Mouse (Mus musculus) lung, postnatal 25 days (tissue): ENCODE measurements around the gene Fam3b.
A peak's percentile ranks its signal among the peaks of the same experiment; 100 is the strongest.

Source experiments
- DNase-seq: peaks from one replicate; pipeline ENCODE4 v3.0.0; 2022; ENCODE audit warnings: low spot score

Gene Fam3b

DNA sequence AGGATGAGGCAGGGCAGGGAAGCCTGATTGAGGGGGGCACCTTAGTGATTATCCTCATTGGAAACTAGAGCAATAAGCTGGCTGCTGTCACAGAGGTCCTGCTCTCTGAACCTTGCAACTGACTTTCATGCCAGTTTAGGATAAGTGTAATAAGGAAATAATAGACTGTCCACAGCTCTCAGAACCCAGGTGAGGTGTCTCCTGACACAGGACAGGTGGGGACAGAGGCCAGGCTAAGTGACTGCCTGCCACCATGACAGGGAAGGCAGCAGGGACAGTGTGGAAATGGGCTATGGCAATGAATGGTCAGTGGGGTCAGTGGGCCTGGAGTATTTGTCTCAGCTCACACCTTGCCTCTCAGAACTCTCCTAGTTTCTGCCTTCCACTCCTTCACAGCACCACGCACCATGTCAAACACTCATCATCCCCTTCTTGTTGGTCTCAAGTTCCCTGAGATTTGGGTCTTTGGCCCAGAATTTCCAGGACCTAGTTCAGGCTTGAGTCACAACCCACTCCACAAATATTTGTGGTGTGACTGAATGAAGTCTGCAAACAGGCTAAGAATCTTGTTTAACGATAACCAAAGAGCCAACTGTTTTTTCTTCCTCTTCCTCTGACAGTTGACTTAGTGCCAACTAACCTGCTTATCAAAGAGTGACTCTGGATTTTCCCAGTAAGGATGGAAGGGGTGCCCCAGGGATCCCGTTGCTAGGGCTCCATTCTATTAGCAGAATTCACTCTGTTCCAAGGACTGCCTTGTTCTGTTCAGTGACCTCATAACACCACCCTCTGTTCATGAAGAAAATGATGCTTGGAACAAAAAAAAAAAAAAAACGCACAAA is at the start of gene Fam3b:
Gene Fam3b (minus strand): TSS at position 718 of the 842 bp plus-strand sequence.
- DNase-seq, result peak; percentile 34

DNA sequence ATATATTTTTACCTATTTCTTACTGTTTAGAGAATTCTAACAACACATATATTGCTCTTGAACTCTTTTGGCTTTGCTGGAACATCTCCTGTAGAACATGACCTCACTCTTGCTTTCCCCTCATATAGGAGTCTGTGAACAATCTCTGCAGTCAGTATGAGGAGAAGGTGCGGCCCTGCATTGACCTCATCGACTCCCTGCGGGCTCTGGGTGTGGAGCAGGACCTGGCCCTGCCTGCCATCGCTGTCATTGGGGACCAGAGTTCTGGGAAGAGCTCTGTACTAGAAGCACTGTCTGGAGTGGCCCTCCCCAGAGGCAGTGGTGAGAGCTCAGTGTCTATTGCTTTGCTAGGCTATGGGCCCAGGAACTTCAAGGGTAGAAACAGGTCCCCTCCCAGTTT is 29.7 kb upstream of the Fam3b start:
- no peak for DNase-seq

DNA sequence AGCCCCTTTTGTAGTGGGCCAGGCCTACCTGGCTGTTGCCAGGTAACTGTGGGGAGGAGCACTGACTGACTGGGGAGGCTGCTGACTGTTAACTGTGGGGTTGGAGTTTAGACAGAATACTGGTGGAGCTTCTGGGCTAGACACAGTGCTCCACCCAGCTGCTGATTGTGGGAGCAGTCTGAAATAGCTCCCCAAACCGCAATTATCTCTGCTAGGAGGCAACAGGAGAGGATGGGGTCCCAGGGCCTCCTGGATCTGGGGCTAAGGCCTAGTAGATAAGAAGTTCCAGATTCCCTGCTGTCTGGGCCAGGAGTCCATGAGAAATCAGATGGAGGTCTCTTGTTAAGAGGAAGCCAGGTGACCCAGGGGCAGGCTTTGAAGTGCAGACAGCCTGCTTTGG is 22.2 kb upstream of the Fam3b start:
- DNase-seq, result no peak

GRCm38 (mm10) chr16:97535808-97536413 is 21.3 kb upstream of the Fam3b start:
- DNase-seq, result peak; percentile 68

DNA sequence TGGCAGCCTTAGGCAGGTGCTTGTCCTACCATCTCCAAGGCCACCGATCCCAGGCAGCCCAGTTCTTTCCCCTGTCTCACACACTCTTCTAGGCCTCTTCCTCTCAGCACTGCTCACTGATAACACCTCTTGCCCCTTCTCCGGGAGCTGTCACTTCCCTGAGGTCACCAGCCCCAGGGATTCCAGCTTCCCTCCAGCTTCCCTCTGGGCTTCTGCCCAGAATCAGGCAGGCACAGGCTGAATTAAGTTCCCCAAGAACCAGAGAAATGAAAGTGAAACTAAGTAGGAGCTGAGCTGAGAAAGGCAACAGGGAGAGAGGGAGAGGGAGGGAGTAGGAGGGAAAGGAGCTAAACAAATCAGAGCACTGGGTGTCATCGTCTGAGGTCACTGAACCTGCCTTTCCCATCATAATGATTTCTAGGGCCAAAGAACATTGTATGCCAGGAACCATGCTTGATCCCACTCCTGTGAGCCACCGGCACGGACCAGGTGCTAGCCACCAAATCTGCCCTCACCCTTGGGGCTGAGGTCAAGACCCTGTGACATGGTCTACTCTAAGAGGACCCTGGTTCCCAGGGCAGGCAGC is 20.4 kb upstream of the Fam3b start:
- peak; percentile 82 for DNase-seq

DNA sequence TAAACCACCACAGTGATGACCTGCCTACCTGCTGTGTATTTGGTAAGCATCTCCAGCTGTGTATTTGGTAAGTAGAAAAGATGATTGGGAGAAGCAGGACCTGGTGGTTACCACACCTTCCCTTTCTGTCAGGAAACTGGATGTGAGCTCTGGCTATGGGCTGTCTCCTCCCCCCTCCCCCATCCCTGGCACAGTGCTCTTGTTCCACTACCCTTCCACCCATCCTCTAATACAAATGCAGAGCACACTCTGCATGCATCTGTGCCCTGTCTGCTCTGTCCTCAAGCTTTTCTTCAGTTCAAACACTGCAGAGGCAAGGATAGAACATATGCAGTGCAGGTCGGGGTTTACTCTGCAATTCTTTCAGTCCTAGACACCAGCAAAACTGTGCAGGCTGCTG is 19.8 kb upstream of the Fam3b start:
- DNase-seq, result no peak

GRCm38 (mm10) chr16:97533751-97534150 is 19.1 kb upstream of the Fam3b start:
- no peak for DNase-seq

DNA sequence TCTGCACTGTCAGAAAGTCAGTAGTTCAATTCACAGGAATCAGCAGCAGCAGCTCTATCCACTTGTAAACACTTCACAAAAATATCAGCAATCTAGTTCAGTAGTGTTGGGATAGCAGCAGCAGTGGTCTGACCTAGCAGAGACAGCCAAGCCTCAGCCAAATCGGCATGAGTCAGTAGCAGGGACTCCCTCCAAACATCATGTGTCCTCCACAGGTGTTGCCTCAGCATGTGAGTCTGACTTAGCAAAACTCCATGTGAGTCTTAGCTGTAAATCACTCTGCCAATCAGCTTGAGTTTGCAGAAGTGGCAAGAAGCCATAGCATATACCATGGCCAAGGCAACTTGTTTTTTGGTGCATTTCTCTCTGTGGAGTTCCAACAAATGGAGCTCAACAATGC is 18.5 kb upstream of the Fam3b start:
- DNase-seq, result no peak

GRCm38 (mm10) chr16:97529241-97529640 is 14.6 kb upstream of the Fam3b start:
- no peak for DNase-seq

DNA sequence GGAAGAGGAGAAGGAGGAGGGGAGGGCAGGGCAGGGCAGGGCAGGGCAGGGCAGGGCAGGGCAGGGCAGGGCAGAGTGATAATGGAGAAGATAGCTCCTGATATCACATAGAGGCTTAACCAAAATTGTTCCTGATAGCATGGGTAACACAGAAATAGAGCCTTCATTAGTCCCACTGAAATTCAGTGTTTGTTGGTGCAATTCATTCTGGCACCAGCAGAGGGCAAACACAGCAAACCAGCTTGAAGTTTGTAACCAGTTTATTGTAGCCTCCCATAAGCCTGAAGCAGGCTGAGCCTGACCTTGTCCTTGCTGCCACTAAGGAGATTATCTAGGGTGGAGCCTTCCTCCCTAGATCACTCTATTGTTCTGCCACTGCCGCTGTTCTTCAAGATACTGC is 8.4 kb upstream of the Fam3b start:
- peak; percentile 44 for DNase-seq

DNA sequence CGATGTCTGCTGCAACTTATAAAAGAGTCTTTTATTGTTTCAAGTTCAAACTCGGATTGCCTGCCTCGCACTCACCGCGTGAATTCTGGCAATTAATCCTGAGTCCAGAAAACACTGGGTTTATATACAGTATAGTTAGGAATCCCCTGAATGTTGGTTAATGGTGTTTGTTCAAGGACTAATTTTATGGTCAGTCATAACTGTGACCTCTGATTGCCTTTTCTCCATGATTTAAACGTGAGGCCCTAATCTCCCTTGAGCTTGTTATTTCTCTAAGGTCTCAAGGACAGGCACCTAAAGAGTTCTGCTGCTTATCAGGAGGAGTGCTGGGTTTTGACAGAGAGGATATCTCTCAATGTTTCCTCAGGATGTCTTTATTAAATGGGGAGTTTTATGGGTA is 7.4 kb upstream of the Fam3b start:
- no peak for DNase-seq

DNA sequence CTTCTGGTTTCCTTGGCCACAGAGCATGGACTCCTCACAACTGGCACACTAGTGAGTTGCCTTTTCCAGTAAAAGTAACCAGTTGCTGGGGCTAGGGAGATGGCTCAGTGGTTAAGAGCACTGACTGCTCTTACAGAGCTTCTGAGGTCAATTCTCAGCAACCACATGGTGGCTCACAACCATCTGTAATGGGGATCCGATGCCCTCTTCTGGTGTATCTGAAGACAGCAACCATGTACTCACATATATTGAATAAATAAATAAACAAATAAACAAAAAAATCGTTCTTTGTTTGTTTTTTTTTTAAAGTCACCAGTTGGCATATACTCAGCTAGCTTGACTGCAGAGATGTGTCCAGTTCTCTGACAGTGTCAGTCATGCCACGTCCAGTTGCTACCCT is 1.7 kb upstream of the Fam3b start:
- DNase-seq, result no peak

DNA sequence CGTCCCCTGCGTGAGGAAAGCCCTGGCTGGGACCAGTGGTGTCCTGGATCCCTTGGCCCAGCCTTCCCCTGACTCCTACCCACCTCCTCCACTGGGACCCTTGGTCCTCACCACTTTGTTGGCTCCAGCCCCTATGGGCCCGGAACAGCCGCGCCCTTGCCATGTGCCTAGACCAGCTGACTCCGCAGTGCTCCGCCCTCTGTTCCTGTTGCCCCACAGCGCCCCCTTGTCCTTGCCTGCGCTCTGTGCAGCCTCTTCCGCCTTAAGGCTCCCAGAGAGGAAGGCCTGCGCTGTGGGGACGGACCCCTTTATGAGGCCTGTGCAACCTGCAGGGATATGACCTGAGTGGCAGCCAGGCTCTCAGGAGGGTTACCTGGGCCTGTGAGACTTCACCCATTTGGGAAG is 2.3 kb downstream of the Fam3b start:
- DNase-seq, result no peak

DNA sequence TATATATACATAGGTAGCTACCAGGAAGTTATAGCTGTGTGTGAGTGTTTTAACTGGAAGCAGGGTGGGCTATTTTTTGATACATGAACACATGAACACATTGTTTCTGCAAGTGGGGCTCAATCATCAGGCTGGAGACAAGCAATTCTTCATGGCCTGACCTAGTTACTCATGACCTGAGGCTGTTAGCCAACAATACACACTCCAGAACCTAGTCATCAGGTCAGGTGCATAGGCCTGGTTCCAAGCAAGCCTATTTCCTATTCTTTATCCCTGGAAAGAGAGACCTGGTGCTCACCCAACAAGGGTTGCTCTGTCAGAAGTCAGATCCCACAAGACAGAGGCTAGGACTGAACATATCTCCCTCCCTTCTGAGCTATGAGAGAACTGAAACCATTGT is 3.1 kb downstream of the Fam3b start:
- no peak for DNase-seq

GRCm38 (mm10) chr16:97510849-97511248 is 3.8 kb downstream of the Fam3b start:
- no peak for DNase-seq

DNA sequence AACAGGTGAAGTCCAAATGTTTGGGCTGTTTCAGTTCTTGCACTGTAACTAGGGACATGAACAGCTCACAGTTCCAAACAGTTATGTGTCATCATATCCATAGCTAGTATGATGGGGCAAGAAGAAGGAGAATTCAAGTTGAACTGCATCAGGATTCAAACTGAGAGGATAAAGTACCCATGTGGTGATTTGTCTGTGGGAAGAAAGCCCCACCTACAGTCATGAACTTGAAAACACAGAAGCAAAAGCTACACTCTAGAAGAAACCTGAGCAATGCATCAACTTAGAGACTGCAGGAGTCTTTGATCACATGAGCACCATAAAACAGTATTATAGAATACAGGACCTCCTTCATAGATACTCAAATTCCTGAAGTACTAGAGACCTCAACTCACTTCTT is 6.8 kb downstream of the Fam3b start:
- DNase-seq, result no peak

GRCm38 (mm10) chr16:97504793-97505192 is 9.8 kb downstream of the Fam3b start:
- no peak for DNase-seq

GRCm38 (mm10) chr16:97503849-97504248 is 10.8 kb downstream of the Fam3b start:
- DNase-seq, result no peak

GRCm38 (mm10) chr16:97500901-97501300 is 13.7 kb downstream of the Fam3b start:
- no peak for DNase-seq

GRCm38 (mm10) chr16:97499450-97499849 is 15.2 kb downstream of the Fam3b start:
- no peak for DNase-seq

DNA sequence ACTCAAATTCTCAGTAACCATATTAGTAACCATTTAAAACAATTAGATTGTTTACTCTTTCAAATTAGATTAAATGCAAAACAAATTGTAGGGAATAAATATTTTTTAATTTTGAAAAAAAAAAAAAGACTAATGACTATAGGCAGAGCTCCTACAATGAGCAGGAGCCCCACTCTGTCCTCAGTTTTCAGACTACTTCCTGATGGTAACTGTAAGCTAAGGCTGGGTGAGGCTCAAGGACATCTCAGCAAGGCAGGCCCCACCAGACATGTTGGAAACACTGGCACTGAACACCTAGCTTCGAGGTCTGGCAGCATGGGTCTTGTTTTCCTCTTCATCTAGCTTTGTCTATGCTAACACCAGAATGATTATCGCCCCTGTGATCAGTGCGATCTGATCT is 16.5 kb downstream of the Fam3b start:
- DNase-seq, result no peak

DNA sequence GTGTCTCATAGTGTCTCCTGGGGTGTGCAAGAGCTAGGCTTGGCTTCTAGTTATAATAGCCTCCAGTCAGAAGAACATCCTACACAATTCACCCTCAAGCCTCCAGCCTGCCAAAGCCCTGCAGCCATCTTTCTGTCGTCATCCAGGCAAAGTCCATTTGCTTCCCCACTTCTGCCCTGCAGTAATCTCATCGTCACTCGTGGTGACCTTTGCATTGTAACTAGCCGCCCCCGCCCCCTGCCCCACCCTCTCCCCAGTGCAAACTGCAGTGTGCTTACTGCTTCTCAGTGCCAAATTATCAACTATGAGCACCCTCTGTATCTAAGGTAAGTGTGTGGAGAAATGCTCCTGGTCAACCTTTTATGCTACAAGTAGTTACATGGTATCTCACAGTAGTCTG is 16.9 kb downstream of the Fam3b start:
- DNase-seq, result no peak

- no peak for DNase-seq
These were observed 18.6 kb downstream of the Fam3b start for GRCm38 (mm10) chr16:97496026-97496425.
